Mouse (Mus musculus) forebrain, postnatal 0 days (tissue): Measurements from ENCODE around the gene Utp11. TPM values are rescaled to one million over a fixed set of nuclear protein-coding genes. Genes with fewer than 3 reads are reported as not detected.

Experiments
- ATAC-seq: fragments of 200-750 bp; cut with Nextera tagmentation; 2 replicates; pipeline ENCODE4 v1.8.0; 2017; ENCODE audit warnings: mild to moderate bottlenecking, moderate library complexity
- DNase-seq: peaks from one replicate; pipeline ENCODE4 v3.0.0-alpha.2; 2015
- H3K27ac ChIP-seq: fragments of 300-500 bp; sonication (generic); 2 replicates; pipeline ENCODE4 v1.5.1; 2014; ENCODE audit warnings: low read depth, mild to moderate bottlenecking, antibody characterized with exemption, low read length, moderate library complexity, mixed read lengths
- H3K27me3 ChIP-seq: fragments of 300-500 bp; sonication (generic); 2 replicates; pipeline ENCODE4 v1.6.1; 2014; ENCODE audit warnings: mild to moderate bottlenecking, low read length, mixed read lengths; ENCODE audit not compliant: insufficient read depth
- H3K36me3 ChIP-seq: fragments of 300-500 bp; sonication (generic); 2 replicates; pipeline ENCODE4 v1.6.1; 2014; ENCODE audit warnings: mild to moderate bottlenecking, moderate library complexity; ENCODE audit not compliant: insufficient read depth
- H3K4me1 ChIP-seq: fragments of 300-500 bp; sonication (generic); 2 replicates; pipeline ENCODE4 v1.6.1; 2014; ENCODE audit warnings: antibody characterized with exemption; ENCODE audit not compliant: insufficient read depth
- H3K4me2 ChIP-seq: fragments of 300-500 bp; sonication (generic); 2 replicates; pipeline ENCODE4 v1.6.1; 2014; ENCODE audit warnings: low read depth, mild to moderate bottlenecking, moderate library complexity
- H3K4me3 ChIP-seq: fragments of 300-500 bp; sonication (generic); 2 replicates; pipeline ENCODE4 v1.5.1; 2014; ENCODE audit warnings: low read depth, low read length, mixed read lengths
- H3K9ac ChIP-seq: fragments of 300-500 bp; sonication (generic); 2 replicates; pipeline ENCODE4 v1.6.1; 2014; ENCODE audit warnings: mild to moderate bottlenecking
- H3K9me3 ChIP-seq: fragments of 300-500 bp; sonication (generic); 2 replicates; pipeline ENCODE4 v1.6.1; 2016; ENCODE audit warnings: low read length
- CTCF ChIP-seq: sonication (generic); IDR thresholded peaks from 2 replicates; pipeline ENCODE4 v1.5.1; 2016; ENCODE audit warnings: antibody characterized with exemption, control low read depth, low read depth
- WGBS: fragments of 180-500 bp; shearing (Covaris S2); extraction: QIAGEN DNeasy Blood & Tissue Kit; methylation state at CpG from one replicate; pipeline ENCODE4 v1.1.7; 2014; 5-methylcytosine and 5-hydroxymethylcytosine counted together
- polyA plus RNA-seq: library from polyadenylated mRNA; unstranded; fragments of >200 nt; fragmentation: Nextera tagmentation; extraction: Ambion mirVana; gene quantifications from 2 replicates; pipeline ENCODE4 v1.2.1, GENCODE M21; 2015
- total RNA-seq: library from RNA; depleted of rRNA; stranded (reverse); fragments of >200 nt; gene quantifications from 2 replicates; pipeline ENCODE4 v1.2.3, GENCODE M21; 2014

The Utp11 gene
- total and polyA plus RNA-seq, 2 experiments from 2014 or later, result 14.2 to 33.0 TPM

DNA sequence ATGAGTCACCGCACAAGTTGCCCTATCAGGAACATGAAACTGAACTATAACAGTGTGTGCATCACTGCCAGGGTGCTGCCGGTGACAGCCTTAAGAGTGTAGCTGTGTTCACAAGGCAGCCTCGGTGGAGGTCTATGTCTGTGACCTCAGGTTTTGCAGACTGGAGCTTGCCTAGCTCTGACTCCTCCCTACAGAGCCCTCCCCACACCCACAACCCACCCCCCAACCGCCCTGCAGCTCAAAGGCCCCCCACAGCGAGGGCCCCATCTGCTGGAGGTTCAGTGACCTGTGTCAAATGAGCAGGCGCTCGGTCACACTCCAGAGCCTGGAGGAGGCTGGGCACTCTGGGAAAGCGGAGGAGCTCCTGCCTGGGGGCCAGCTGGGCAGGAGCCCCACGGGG is 40.5 kb downstream of the Utp11 start:
- no peak for TF ChIP-seq CTCF
- ATAC-seq (no peak), DNase-seq (no peak)
- H3K4me1 ChIP-seq, result 0 out of 2 replicates have a peak, but pooled peaks cover 3% of the 10 kb centered on the region
- H3K36me3 ChIP-seq, result no peaks in the 10 kb centered on the region
- WGBS, result 12% methylated on average over 9 of the region's 9 CpGs
- H3K27me3 ChIP-seq, result peaks cover 19% of the 10 kb centered on the region
- peak overlapping the region; percentile 8; the same call in 1 of the 2 replicates for H3K4me2 ChIP-seq
- no peak overlapping the region for H3K9ac ChIP-seq
- no peak overlapping the region for H3K27ac ChIP-seq
- no peaks in the 10 kb centered on the region for H3K9me3 ChIP-seq
- H3K4me3 ChIP-seq, result no peak overlapping the region

DNA sequence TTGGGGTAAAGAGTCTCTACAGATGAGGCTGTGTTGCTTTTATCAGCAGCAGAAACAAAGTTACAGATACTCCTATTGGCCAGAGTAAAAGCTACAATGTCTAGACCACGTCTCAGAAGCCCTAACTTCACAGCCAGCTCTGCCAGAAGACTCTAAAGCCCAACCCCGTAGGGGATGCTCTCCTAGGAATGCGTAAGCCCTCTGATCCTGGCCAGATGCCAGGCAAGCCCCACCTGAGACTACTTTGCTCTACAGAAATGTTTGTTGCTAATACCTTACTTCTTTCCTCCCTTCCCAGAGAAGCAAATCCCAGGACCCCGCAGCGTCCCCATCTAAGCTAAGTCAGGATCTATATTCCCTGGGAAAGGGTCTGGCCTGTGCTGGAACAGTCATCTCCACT is 45.5 kb downstream of the Utp11 start:
- H3K36me3 ChIP-seq, result no peaks in the 10 kb centered on the region
- H3K4me3 ChIP-seq, result no peak overlapping the region
- ATAC-seq, result no peak
- H3K9me3 ChIP-seq, result no peaks in the 10 kb centered on the region
- H3K27ac ChIP-seq, result no peak overlapping the region
- H3K4me1 ChIP-seq, result no peaks in the 10 kb centered on the region
- 34% methylated on average over 5 of the region's 5 CpGs for WGBS
- no peak for DNase-seq
- H3K27me3 ChIP-seq, result no peaks in the 10 kb centered on the region
- H3K4me2 ChIP-seq, result no peak overlapping the region
- no peak overlapping the region for H3K9ac ChIP-seq
- no peak for TF ChIP-seq CTCF

DNA sequence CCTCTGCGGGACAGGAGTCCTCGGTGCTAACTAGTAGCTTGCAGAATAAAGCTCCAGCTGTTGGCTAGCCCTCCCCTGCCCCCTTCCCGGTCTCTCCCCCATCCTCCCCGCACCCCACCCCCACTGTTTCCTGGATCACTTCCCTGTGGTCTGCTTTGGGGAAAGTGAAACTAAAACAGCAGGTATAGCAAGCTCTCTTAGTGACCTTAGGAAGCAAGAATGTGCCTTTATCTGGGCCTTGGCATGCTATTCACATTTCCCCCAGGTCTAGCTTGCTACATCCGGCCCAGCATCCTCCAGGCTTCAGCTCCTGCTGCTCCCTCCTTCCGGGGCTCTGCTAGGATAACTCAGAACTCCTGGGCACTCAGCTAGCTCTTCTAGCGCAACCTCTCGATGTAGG is 46.8 kb downstream of the Utp11 start:
- no peaks in the 10 kb centered on the region for H3K36me3 ChIP-seq
- H3K27me3 ChIP-seq, result no peaks in the 10 kb centered on the region
- ATAC-seq, result no peak
- H3K9me3 ChIP-seq, result no peaks in the 10 kb centered on the region
- no peaks in the 10 kb centered on the region for H3K4me1 ChIP-seq
- no peak overlapping the region for H3K4me2 ChIP-seq
- WGBS, result 32% methylated on average over 8 of the region's 8 CpGs
- no peak for DNase-seq
- H3K27ac ChIP-seq, result no peak overlapping the region
- H3K4me3 ChIP-seq, result no peak overlapping the region
- no peak for TF ChIP-seq CTCF
- no peak overlapping the region for H3K9ac ChIP-seq

DNA sequence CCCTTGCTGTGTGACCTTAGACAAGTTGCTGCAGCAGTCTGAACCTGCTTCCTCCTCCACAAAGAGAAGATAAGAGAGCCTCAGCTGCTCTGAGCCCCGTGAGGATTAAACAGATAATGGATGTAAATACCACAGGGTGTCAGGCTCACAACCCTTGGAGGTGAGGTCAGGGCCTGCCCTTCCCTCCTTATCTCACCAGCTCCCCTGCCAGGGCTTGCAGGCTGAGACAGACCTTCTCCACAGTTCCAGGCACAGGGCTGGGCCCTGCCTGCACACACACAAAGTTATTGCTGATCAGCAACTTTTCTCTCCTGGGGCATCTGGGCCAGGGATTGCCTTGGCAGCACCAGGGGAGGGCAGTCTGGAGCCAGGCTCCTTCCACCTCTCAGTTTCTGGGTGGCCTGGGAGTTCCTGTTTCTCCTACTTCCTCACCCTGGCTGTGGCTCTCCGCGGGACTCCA is 48.4 kb downstream of the Utp11 start:
- TF ChIP-seq CTCF, result no peak
- Histone ChIP-seq H3K27me3 (no peaks in the 10 kb centered on the region), H3K4me1 (no peaks in the 10 kb centered on the region), H3K27ac (no peak overlapping the region), H3K9ac (no peak overlapping the region), H3K36me3 (no peaks in the 10 kb centered on the region), H3K4me2 (no peak overlapping the region), H3K9me3 (no peaks in the 10 kb centered on the region), H3K4me3 (no peak overlapping the region)
- WGBS, result 17% methylated on average over 3 of the region's 3 CpGs
- ATAC-seq (no peak), DNase-seq (no peak)

DNA sequence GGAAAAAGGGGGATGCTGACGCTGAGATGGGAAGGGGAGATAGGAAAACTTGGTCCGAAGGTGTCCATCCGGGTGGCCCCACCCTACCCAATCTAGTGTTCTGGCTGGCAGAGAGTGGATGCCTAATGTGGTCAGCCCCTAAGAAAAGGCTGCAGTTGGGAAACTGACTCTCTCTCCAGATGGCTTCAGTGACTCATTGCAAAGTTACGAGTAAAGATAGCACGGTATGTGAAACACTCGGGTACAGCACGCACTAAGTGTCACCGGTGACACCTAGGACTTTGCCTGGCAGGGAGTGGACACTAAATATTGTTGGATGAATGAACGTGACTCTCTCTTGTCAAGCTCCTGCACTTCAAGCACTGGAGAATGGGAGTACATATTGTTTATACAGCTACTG is 49.5 kb downstream of the Utp11 start:
- ATAC-seq (no peak), DNase-seq (no peak)
- no peak for TF ChIP-seq CTCF
- no peak overlapping the region for H3K4me3 ChIP-seq
- H3K9ac ChIP-seq, result no peak overlapping the region
- no peaks in the 10 kb centered on the region for H3K9me3 ChIP-seq
- H3K27ac ChIP-seq, result no peak overlapping the region
- no peaks in the 10 kb centered on the region for H3K4me1 ChIP-seq
- WGBS, result 91% methylated on average over 9 of the region's 9 CpGs
- H3K27me3 ChIP-seq, result no peaks in the 10 kb centered on the region
- H3K4me2 ChIP-seq, result no peak overlapping the region
- H3K36me3 ChIP-seq, result no peaks in the 10 kb centered on the region

DNA sequence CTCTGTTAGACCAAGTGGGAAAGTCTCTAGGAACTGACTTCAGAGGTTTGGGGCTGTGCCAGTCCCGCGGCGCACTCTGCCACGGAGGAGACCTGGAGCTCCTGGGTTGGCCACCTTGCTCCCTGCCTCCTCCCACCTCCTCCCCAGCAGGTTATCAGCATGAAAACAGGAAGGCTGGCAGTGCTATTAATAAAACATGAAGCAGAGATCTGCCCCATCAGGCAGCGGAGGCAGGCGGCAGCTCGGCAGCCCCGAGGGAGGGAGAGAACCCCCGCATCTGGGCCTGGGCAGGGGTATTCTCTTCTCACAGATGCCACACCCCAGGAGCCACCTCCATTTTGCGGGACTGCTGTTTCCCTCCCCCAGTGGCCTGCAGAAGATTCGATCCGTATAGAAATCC is 53.7 kb downstream of the Utp11 start:
- H3K9ac ChIP-seq, result no peak overlapping the region
- TF ChIP-seq CTCF, result no peak
- H3K4me3 ChIP-seq, result no peak overlapping the region
- H3K27ac ChIP-seq, result no peak overlapping the region
- H3K4me1 ChIP-seq, result no peaks in the 10 kb centered on the region
- 26% methylated on average over 12 of the region's 12 CpGs for WGBS
- no peak for ATAC-seq
- no peak overlapping the region for H3K4me2 ChIP-seq
- no peaks in the 10 kb centered on the region for H3K27me3 ChIP-seq
- H3K9me3 ChIP-seq, result no peaks in the 10 kb centered on the region
- no peaks in the 10 kb centered on the region for H3K36me3 ChIP-seq
- no peak for DNase-seq

DNA sequence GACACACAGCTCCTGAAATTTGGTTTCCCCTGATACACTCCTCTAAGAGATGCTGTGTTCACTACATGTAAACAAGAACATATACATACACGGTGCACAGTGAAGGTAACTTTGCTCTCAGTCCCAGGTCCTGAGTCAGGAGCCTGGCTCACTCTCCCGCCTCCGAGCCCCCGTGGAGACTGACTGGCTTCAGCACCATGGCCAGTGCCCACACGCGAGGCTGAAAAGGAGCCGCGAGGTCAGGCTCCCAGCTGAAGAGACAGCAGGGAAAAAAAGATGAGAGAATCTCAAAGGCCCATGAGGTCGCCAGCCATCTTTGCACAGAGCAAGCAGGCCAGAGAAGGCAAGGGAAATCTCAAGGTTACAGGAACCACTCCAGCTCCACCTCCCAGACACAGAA is 60.1 kb downstream of the Utp11 start:
- TF ChIP-seq CTCF, result no peak
- no peaks in the 10 kb centered on the region for H3K4me1 ChIP-seq
- no peak for ATAC-seq
- H3K27me3 ChIP-seq, result no peaks in the 10 kb centered on the region
- H3K27ac ChIP-seq, result no peak overlapping the region
- no peaks in the 10 kb centered on the region for H3K9me3 ChIP-seq
- H3K4me2 ChIP-seq, result no peak overlapping the region
- 13% methylated on average over 9 of the region's 9 CpGs for WGBS
- H3K36me3 ChIP-seq, result no peaks in the 10 kb centered on the region
- no peak overlapping the region for H3K9ac ChIP-seq
- no peak overlapping the region for H3K4me3 ChIP-seq
- DNase-seq, result no peak

DNA sequence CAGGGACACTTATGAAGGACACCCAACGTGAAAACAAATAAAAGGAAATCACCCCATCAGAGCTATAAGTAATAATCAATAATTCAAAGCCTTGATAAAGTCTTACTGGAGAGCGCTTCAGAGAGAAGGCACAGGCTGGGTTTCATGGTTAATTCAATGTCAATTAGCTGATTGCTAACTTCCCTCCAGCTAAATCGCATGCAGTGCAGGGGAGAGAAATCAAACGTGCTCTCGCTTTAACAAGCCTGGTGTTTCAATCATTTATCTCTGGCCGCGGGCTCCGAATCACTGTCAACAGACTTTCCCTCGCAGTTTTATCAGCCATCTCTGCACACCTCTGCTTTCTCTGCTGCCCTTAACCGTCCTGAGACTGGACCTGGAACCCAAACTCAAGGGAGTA is 60.5 kb downstream of the Utp11 start:
- ATAC-seq (no peak), DNase-seq (no peak)
- no peak overlapping the region for H3K4me2 ChIP-seq
- H3K9ac ChIP-seq, result no peak overlapping the region
- H3K27ac ChIP-seq, result no peak overlapping the region
- no peak overlapping the region for H3K4me3 ChIP-seq
- WGBS, result 72% methylated on average over 10 of the region's 10 CpGs
- H3K36me3 ChIP-seq, result no peaks in the 10 kb centered on the region
- H3K27me3 ChIP-seq, result no peaks in the 10 kb centered on the region
- TF ChIP-seq CTCF, result no peak
- no peaks in the 10 kb centered on the region for H3K9me3 ChIP-seq
- H3K4me1 ChIP-seq, result no peaks in the 10 kb centered on the region
